Mouse (Mus musculus): ENCODE data around the gene Esyt3. TPM values are rescaled to one million over a fixed set of nuclear protein-coding genes. Genes with fewer than 3 reads are reported as not detected.

Esyt3 gene
- total RNA-seq, 2 experiments from 2014 or later, result 1.6 TPM

- no peak for DNase-seq (ENCODE audit: extremely low spot score in 1 of 2, low spot score in 2 of 2)
- intact Hi-C loops (cut with DNase I), result no loop called here
Observed at GRCm38 (mm10) chr9:99361946-99362345, 3.6 kb upstream of the Esyt3 start.

GRCm38 (mm10) chr9:99359012-99359411 is 655 bp upstream of the Esyt3 start:
- intact Hi-C loops (cut with DNase I), result no loop called here
- DNase-seq (ENCODE audit: extremely low spot score in 1 of 2, low spot score in 2 of 2), result no peak

- intact Hi-C loops (cut with DNase I), result no loop called here
- no peak for DNase-seq (ENCODE audit: extremely low spot score in 1 of 2, low spot score in 2 of 2)
Observed at GRCm38 (mm10) chr9:99357561-99357920, 816 bp downstream of the Esyt3 start.

GRCm38 (mm10) chr9:99355971-99356370 is 2.4 kb downstream of the Esyt3 start:
- intact Hi-C loops (cut with DNase I), result no loop called here

GRCm38 (mm10) chr9:99354796-99355195 is 3.6 kb downstream of the Esyt3 start:
- intact Hi-C loops (cut with DNase I), result no loop called here
- DNase-seq (ENCODE audit: extremely low spot score in 1 of 2, low spot score in 2 of 2), result no peak

More at GRCm38 (mm10) chr9:99355971-99356370, 2.4 kb downstream of the Esyt3 start:
- DNase-seq (ENCODE audit: extremely low spot score in 1 of 2, low spot score in 2 of 2), result no peak

GRCm38 (mm10) chr9:99353390-99353789 is 5.0 kb downstream of the Esyt3 start:
- no peak for DNase-seq (ENCODE audit: extremely low spot score in 1 of 2, low spot score in 2 of 2)
- intact Hi-C loops (cut with DNase I), result no loop called here

- no peak for DNase-seq (ENCODE audit: extremely low spot score in 1 of 2, low spot score in 2 of 2)
- intact Hi-C loops (cut with DNase I), result no loop called here
Observed at GRCm38 (mm10) chr9:99352964-99353363, 5.4 kb downstream of the Esyt3 start.

- peak; percentile 71 for DNase-seq (ENCODE audit: extremely low spot score in 1 of 2, low spot score in 2 of 2)
- intact Hi-C loops (cut with DNase I), result no loop called here
Observed at GRCm38 (mm10) chr9:99345351-99345792, 13.0 kb downstream of the Esyt3 start.

GRCm38 (mm10) chr9:99341600-99341999 is 16.8 kb downstream of the Esyt3 start:
- no peak for DNase-seq (ENCODE audit: extremely low spot score in 1 of 2, low spot score in 2 of 2)
- intact Hi-C loops (cut with DNase I), result no loop called here

GRCm38 (mm10) chr9:99340126-99340525 is 18.2 kb downstream of the Esyt3 start:
- no peak for DNase-seq (ENCODE audit: extremely low spot score in 1 of 2, low spot score in 2 of 2)
- intact Hi-C loops (cut with DNase I), result no loop called here

GRCm38 (mm10) chr9:99339182-99339581 is 19.2 kb downstream of the Esyt3 start:
- DNase-seq (ENCODE audit: extremely low spot score in 1 of 2, low spot score in 2 of 2), result no peak
- intact Hi-C loops (cut with DNase I), result no loop called here

- DNase-seq (ENCODE audit: extremely low spot score in 1 of 2, low spot score in 2 of 2), result no peak
- intact Hi-C loops (cut with DNase I), result no loop called here
Observed at GRCm38 (mm10) chr9:99338293-99338692, 20.1 kb downstream of the Esyt3 start.

- DNase-seq (ENCODE audit: extremely low spot score in 1 of 2, low spot score in 2 of 2), result no peak
- intact Hi-C loops (cut with DNase I), result no loop called here
Observed at GRCm38 (mm10) chr9:99336538-99336937, 21.8 kb downstream of the Esyt3 start.

GRCm38 (mm10) chr9:99326881-99327280 is 31.5 kb downstream of the Esyt3 start:
- intact Hi-C loops (cut with DNase I), result no loop called here
- DNase-seq (ENCODE audit: extremely low spot score in 1 of 2, low spot score in 2 of 2), result peak in 1 of 2 experiments; percentile 31

- intact Hi-C loops (cut with DNase I), result no loop called here
- DNase-seq (ENCODE audit: extremely low spot score in 1 of 2, low spot score in 2 of 2), result no peak
Observed at GRCm38 (mm10) chr9:99325961-99326360, 32.4 kb downstream of the Esyt3 start.

- intact Hi-C loops (cut with DNase I), result no loop called here
- no peak for DNase-seq (ENCODE audit: extremely low spot score in 1 of 2, low spot score in 2 of 2)
Observed at GRCm38 (mm10) chr9:99325208-99325929, 33.0 kb downstream of the Esyt3 start.

GRCm38 (mm10) chr9:99320006-99320405 is 38.4 kb downstream of the Esyt3 start:
- no peak for DNase-seq (ENCODE audit: extremely low spot score in 1 of 2, low spot score in 2 of 2)
- intact Hi-C loops (cut with DNase I), result no loop called here

- intact Hi-C loops (cut with DNase I), result no loop called here
- no peak for DNase-seq (ENCODE audit: extremely low spot score in 1 of 2, low spot score in 2 of 2)
Observed at GRCm38 (mm10) chr9:99319343-99319951, 38.9 kb downstream of the Esyt3 start.

- DNase-seq (ENCODE audit: extremely low spot score in 1 of 2, low spot score in 2 of 2), result no peak
- intact Hi-C loops (cut with DNase I), result no loop called here
Observed at GRCm38 (mm10) chr9:99306226-99306625, 52.1 kb downstream of the Esyt3 start.

GRCm38 (mm10) chr9:99304296-99304695 is 54.1 kb downstream of the Esyt3 start:
- intact Hi-C loops (cut with DNase I), result no loop called here
- DNase-seq (ENCODE audit: extremely low spot score in 1 of 2, low spot score in 2 of 2), result no peak

Data from left cerebral cortex, postnatal 10 days (tissue).